Mouse (Mus musculus): ENCODE results near the gene Inafm2.

Inafm2 gene

GRCm38 (mm10) chr2:118755407-118755806 lies 9.8 kb downstream of the Inafm2 start:
- in situ Hi-C loops (cut with MboI, MseI): loop anchor here (5.0 to 25.0 kb wide), 3 partner anchors 53 to 132 kb away; partner anchors contain the start of gene Ankrd63

DNA sequence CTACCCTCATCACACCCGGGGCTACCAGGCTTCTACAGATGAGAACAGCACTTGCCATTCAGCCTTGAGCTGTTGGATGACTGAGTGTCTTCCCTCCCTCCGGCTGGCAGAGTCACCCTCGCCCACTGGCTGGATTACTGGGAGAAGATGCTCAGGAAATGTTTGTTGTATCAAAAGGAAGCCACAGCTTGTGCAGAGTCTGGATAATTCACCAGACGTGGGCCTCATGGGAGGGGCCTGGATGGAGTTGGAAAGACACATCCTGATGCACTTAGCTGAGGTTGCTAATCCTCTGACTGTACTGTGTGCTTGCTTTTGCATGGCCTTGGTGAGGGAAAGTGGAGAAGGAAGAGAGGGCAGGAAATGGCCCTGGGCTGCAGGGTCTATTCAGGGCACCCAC lies 10.5 kb downstream of the Inafm2 start:
- in situ Hi-C loops (cut with MboI, MseI): loop anchor here (5.0 to 25.0 kb wide), 3 partner anchors 54 to 131 kb away; partner anchors contain the start of gene Ankrd63

- in situ Hi-C loops (cut with MboI, MseI): loop anchor here (5.0 to 25.0 kb wide), 4 partner anchors 58 to 935 kb away; partner anchors contain the start of gene Ankrd63
Measured at GRCm38 (mm10) chr2:118759828-118760227, 14.3 kb downstream of the Inafm2 start.

DNA sequence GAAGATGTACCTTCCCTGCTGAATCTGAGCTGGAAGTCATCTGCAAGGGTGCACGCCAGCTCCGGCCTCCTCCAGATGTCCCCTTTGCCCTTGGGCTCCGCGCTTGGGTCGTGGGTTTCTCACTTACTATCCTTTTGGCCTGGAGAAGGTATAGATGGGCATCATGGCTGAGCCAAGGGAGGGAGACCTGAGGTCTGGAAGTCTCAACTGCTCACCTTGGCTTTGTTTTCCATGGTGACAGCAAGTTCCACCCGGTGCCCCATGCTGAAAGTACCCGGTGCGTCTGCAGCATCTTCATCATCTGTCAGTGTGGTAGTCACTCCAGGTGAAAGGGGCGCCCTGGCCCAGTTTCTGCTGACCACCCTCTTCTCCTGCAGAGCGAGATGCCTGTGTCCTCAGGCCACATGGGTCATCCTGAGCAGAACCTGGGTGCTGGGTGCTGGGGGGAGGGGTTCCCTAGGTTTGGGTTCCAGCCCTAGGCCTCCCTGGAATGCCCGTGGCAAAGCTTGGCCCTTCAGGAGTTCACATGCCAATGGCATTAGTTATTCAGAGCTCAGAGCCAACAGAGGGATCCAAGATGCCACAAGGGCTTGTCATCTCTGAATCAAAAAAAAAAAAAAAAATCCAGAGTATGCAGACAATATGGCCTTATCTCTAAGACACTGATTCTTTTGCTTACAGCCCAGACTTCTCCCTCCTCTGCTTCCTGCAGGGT lies 14.9 kb downstream of the Inafm2 start:
- in situ Hi-C loops (cut with MboI, MseI): loop anchor here (10.0 to 25.0 kb wide), 2 partner anchors 127 to 936 kb away; no protein-coding TSS in a partner anchor

GRCm38 (mm10) chr2:118761358-118761757 lies 15.8 kb downstream of the Inafm2 start:
- in situ Hi-C loops (cut with MboI, MseI): loop anchor here (10.0 to 25.0 kb wide), 2 partner anchors 126 to 937 kb away; no protein-coding TSS in a partner anchor

GRCm38 (mm10) chr2:118761906-118762783 lies 16.6 kb downstream of the Inafm2 start, which contains the start of gene Ccdc9b:
Ccdc9b (minus strand) TSS chr2:118762661.
- in situ Hi-C loops (cut with MboI, MseI): loop anchor here (10.0 to 25.0 kb wide), 2 partner anchors 125 to 937 kb away; no protein-coding TSS in a partner anchor

DNA sequence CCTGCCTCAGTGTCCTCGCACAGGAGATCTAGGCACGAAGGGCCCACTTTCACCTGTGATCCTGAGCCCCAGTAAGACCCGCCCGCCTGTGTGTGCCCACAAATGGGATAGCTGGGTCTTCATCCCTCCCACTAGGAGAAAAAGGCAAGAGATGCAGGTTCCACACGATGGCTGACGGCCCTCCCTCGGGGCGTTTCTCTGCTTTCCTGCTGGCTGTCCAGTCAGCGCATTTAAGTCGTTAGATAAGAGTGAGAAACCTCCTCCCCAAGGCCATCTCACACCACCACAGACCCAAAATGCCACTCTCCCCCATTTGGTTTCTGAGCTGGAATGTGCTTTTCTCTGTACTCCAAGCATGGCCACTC lies 17.2 kb downstream of the Inafm2 start:
- in situ Hi-C loops (cut with MboI, MseI): loop anchor here (10.0 to 25.0 kb wide), 2 partner anchors 125 to 938 kb away; no protein-coding TSS in a partner anchor

DNA sequence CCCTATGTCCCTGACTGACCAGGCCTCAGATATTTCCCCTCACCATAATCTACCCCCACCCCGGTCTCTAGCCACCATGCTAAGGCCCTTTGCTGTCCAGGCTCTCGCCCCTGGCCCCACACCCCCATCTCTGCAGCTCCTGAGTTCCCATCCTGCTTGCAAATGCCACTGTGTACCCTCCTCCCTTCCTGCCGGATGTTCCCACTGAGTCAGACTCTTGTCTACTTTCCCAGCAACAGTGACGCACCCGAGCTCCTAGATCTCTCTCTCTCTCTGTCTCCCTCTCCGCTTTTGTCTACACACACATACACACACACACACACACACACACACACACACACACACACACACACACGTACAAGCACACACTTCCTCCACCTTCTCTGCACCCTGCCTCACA lies 17.9 kb downstream of the Inafm2 start:
- in situ Hi-C loops (cut with MboI, MseI): loop anchor here (10.0 to 25.0 kb wide), 2 partner anchors 124 to 939 kb away; no protein-coding TSS in a partner anchor

- in situ Hi-C loops (cut with MboI, MseI): loop anchor here (10.0 to 25.0 kb wide), 2 partner anchors 123 to 939 kb away; no protein-coding TSS in a partner anchor
Measured at GRCm38 (mm10) chr2:118764094-118764831, 18.7 kb downstream of the Inafm2 start.

DNA sequence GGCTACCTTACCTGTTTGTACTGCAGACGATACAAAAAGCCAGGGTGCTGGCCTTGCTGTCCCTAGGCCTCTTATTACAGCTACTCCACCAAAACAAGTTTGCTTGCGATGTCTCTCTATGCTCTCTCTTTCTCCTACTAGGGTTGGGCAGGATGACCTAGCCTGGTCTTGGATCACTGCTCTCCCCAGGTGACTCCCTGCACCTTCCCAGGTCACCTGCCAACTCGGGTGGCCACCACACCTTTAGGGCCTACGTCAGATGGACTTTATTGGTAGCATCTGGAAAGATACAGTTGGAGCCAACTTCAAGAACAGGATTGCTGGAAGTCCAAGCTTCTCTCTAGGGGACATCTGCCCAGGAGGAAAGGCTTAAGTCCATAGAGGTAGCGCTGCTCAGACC lies 19.3 kb downstream of the Inafm2 start:
- in situ Hi-C loops (cut with MboI, MseI): loop anchor here (10.0 to 25.0 kb wide), 2 partner anchors 122 to 940 kb away; no protein-coding TSS in a partner anchor

DNA sequence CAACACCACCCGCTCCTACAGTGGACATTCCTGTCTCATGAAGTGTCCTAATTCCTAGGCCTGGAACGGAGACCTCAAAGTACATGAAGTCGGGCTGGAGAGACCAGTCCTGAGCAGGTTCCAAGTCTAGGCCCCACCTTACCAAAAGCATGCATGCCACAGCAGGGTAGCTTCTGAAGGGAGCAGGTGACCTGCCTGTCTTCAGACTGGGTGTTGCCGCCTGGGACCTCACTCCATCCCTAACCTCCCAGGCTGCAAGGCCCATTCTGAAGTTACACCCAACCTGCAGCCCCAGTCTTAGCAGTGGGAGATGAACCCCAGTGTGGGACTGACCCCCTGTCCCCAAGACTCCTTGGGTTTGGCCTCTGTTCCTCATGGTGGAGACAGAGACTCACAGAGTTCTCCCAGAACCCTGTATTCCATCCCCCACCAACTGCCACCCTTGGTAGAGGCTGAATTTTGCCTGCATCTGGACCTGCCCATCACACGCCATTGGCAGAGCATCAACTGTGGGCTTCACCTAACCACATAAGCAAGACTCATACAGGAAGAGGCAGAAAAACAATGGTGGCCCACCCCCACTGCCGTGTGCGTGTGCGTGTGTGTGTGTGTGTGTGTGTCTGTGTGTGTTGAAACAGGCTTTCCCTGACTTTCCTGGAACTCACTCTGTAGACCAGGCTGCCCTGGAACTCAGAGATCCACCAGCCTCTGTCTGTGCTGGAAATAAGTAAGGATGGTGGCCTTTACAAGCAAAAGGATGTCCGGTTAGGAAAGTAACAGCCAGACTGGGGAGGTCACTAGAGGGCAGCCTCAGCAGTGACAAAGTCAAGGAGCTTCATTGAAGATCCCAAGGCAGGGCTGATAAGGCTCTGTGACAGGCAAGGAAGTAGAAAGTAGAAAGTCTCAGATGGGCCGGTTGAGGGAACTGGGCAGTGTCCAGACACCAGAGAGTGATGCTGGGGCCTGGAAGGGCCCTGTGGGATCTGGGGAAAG lies 20.8 kb downstream of the Inafm2 start:
- in situ Hi-C loops (cut with MboI, MseI): loop anchor here (10.0 to 25.0 kb wide), 2 partner anchors 121 to 942 kb away; no protein-coding TSS in a partner anchor

DNA sequence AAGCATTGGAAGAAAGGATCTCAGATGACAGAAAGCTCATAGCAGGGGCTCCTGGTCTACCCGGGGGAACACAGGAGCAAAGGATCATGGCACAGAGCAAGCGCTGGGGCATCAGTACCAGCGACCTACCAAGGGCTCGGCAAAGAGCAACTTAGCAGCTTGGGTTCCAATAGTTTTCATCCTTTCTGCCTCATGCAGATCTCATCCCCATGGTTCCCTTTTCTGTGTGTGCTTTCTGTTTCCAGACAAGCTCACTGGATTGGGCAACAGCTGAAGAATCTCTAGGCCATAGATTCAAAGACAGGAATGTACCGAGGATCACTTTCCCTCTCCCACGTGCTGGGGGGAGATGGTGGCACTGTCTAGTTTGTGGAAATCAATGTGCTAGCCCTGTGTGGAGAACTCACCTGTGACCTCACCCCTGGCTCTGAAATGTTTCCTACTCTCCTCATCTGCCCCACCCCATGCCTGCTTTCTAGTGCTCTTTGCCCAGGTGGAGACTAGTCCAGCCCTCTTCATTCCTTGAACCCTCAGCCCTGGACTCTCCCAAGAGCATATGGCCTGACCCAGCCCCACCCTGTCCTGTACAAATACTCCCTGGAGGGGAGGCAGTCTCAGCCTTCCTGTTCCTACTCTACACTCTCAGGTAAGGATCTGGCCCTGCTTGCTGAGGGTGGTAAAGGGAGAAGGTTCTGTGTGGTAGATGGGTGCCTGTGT lies 26.8 kb downstream of the Inafm2 start, which contains the start of gene Phgr1:
Phgr1 (plus strand) TSS at position 612 of the 717 bp plus-strand sequence.
- in situ Hi-C loops (cut with MboI, MseI): loop anchor here (25.0 kb wide), 1 partner anchor 115 kb away; no protein-coding TSS in a partner anchor

- in situ Hi-C loops (cut with MboI, MseI): loop anchor here (25.0 kb wide), 1 partner anchor 113 kb away; no protein-coding TSS in a partner anchor
Measured at GRCm38 (mm10) chr2:118774536-118774935, 29.0 kb downstream of the Inafm2 start.

DNA sequence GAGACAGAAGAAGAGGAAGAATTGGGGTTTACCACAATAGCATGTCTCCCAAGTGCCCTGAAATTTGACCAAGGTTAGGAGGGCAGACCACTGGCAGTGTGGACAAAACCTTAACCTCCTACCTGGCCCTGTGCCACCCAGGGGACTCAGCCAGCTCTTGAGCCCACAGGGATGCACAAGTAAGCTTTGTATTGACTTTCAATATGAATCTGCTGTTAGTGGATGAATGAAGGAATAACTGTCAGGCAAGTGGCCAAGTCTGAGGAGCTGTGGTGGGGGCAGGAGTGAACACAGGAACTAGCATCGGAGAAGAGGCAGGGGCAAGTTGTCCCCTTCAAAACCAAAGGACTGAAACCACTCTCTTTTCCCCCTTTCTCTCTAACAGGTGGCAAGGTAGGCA lies 29.8 kb downstream of the Inafm2 start:
- in situ Hi-C loops (cut with MboI, MseI): no loop called here

DNA sequence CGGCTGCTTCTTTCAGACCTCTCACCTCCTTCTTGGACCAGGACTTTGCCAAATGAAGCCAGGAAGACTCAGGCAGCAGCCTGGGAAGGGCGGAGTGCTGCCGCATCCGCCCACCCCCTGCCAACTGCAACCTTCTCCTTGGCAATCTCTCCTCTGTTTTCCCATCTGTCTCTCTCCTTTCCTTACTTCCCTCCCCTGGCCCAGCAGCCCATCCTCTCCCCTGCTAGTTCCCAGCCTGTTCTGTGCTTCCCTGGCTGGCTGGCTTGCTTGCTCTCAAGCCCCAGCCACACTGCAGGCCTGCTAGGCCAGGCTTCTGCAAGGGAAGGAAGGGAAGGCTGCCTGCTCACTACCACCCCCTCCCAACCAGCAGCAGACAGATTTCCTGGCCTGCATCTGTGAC lies 30.3 kb downstream of the Inafm2 start:
- in situ Hi-C loops (cut with MboI, MseI): no loop called here

DNA sequence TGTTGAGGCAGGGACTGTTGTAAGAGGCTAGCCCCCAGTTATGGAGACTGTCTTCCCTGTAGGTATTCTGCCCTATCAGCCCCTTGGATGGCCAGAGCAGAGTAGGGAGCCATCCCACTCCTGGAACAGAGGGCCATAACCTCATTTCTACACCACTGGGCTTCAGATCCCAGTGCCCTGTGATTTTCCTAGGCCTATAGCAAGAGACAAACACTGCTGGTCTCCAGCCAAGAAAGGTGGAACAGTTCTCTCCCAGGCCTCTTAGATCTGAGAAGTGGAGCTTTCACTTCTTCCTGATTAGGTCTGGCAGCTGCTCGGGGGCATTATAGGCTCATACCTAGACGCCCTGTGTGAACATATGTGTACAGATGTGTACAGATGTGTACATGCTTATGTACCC lies 30.7 kb downstream of the Inafm2 start:
- in situ Hi-C loops (cut with MboI, MseI): no loop called here

DNA sequence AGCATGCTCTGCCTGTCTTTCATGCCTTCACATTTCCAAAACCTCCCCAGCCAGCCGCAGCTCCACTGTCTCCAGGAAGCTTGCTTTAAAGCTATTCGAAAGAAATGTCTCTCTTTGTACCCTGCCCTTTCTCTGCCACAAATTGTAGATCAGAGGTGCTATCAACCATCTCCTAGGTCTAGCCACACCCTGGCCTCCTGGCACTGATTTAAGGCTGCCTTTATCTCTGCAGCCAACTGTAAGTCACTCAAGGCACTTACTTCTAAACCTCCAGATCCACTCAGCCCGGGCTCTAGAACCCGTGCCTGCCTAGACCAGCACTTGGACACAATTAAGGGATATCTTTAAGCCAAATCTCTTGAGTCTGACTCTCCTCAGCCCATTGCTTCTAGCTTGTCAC lies 32.9 kb downstream of the Inafm2 start:
- in situ Hi-C loops (cut with MboI, MseI): no loop called here

GRCm38 (mm10) chr2:118779065-118779464 lies 33.5 kb downstream of the Inafm2 start:
- in situ Hi-C loops (cut with MboI, MseI): no loop called here

Data from regulatory T cell (primary cell).